Mouse (Mus musculus) kidney, postnatal 14 days (tissue): ENCODE data around the gene Akt3.
A peak's percentile ranks its signal among the peaks of the same experiment; 100 is the strongest.

ENCODE experiments used
- DNase-seq: peaks from one replicate; pipeline ENCODE4 v3.0.0; 2022; ENCODE audit warnings: mixed read lengths

Akt3 gene

DNA sequence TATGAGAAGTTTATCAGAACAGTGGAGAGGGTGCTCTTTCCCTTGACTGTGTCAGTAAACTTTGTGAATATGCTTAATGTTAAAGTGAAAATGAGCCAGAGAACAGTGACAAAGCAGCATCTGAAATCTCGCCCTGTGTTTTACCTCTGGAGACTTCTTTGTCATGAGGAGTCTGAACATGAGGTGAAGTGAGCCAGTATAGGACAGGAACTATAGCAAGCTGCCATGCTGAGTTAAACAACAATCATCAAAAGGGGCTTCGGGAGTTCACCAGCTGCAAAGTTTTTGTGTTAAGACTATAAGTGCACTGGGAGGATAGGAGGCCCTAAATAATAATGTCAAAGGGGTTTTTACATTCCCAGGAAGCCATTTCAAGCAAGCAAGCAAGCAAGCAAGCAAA lies 71.3 kb downstream of the Akt3 start:
- DNase-seq, result no peak

DNA sequence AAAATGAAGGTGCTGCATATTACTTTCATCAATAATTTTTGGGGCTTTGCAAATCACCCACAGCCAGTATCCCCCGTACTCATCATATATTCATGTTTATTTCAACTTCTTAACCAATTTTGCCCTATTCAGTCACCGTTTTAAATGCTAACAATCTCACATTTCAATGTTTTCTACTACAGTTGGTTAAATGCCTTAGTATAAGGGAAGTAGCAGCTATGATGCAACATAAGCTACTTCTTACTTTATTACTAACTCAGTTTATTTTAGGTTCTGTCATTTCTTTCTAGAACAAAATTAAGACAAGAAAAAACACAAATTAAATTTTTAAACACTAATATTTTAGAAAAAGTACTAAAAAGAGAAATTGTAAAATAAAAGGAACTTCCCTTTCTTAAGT lies 78.4 kb downstream of the Akt3 start:
- DNase-seq, result no peak

DNA sequence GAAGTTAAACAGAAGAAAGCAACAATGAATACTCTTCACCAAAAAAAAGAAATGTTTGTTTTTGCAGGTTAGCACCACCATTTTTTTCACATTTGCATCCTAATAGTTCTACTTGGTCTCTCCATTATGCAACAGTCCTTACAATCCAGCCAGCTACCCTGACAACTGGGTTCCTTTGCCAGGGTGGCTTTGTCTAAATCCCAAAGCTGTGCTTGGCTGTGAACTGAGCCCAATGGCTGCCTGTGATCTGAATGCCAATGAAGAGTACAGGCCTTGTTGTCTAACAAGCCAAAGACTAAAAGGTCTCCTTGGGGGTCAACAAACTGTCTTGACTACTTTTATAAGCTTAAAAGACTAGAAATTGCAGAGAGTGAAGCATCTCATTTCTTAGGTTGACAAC lies 82.6 kb downstream of the Akt3 start:
- DNase-seq, result no peak

DNA sequence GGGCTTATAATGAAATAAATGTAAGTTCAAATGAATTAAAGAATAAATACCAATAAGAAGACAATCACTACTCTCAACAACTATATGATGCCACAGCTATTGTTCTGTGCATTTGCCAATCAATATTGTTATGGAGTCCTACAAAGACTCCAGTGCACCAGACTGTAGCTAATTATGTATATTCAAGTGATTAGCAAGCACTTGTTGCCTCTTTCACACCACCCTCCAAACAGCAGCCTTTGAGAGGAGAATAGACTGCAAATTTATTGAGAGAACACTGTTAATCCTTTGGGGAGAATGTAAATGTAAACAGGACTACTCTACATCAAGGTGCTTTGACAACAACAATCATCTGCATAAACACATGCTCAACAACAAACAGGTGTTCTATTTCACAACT lies 86.7 kb downstream of the Akt3 start:
- DNase-seq, result no peak

DNA sequence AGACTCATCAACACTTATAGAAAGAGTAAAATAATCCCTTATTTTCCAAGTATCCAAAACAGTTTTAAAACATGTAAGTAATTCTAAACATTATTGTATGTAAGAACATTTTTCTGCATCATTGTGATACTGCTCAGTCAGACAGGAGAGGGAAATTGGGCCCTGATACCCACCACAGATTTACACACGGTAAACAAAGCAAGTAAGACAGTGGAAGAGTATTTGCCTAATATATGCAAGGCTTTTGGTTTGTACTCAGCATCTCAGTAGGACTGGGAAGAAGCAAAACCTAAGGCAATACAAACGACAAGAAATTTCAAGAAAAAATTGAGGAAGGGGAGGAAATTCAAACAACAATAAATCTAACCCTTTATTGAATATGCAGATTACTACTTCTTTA lies 92.2 kb downstream of the Akt3 start:
- no peak for DNase-seq

DNA sequence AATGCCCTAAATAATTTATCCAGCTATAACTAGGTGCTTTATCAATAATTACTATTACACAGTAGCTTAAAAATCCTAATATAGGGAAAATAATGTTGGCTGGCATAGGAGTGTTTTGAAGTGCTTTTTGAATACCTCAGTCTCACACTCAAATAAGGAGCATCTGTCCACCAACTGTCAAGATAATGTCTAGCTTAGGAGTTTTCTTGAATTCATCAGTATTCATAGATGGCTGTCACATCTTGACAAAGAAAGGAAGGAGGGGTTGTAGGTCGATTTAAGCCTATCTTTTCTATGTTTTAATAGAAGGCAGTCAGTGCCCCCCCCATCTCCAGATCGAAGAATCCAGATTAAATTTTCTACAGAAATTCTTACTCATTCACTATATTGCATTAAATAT lies 92.7 kb downstream of the Akt3 start:
- no peak for DNase-seq

DNA sequence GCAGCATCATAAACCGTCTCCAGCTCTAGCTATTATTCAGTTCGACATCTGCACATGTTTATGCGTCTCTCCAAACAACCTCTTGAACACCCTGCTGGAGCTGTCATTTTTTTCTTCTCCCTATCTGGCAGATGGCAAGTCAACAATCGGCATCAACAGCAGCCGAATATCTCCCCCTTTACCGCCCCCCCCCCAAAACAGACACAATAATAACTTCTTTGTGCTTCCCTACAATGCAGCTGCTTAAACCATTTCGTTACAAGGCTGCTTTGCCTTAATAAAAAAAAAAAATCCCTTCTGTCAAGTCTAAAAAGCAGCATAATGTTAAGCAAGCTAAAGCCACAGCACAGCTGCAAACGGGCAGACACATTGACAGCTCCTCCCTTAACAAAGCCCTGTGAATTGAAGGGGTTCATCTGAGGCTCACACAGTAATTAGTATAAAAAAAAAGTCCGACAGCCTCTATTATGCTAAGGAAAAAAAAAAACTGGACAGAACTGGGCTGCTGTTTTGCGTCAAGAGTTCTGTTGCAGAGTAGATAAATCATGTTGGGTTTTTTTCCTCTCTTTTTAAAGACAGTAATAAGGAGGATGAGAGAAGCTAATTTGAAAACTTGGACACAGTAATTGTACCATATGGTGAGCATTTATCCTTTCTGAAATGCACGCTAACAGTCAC lies 107.5 kb downstream of the Akt3 start:
- peak; percentile 18 for DNase-seq

DNA sequence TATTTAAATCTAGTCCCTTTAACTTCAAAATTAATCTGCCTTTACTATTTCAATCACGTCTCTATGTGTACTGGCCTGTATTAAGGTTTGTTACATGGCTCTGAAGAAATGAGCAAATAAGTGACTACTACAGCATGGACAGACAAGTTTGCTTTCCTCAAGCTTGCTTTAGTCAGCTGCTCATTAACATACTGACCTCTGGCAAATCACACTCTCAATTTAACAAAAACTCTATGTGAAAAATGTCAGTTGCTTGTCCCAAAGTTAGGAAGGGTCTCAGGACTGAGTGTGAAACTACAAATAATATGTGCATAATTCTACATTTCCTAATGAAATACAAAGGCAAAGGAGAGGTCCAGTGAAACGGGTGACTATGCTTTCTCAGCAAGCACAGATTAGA lies 109.3 kb downstream of the Akt3 start:
- no peak for DNase-seq

DNA sequence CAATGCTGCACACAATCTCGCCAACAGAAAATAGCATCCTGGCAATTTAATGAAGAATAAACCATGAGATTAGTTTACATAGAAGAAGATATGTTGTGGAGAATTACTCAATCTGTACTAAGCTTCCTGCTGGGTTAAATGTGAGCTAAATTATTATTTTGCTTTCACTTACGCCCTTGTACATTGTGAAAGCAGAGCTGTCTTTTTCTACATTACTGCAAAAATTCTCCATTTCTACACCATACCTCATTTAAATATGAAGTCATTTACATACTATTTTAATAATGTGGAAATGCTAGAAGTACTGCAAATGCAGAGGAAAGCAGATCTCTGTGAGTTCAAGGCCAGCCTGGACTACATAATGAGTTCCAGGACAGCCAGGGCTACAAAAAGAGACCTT lies 116.5 kb downstream of the Akt3 start:
- no peak for DNase-seq

DNA sequence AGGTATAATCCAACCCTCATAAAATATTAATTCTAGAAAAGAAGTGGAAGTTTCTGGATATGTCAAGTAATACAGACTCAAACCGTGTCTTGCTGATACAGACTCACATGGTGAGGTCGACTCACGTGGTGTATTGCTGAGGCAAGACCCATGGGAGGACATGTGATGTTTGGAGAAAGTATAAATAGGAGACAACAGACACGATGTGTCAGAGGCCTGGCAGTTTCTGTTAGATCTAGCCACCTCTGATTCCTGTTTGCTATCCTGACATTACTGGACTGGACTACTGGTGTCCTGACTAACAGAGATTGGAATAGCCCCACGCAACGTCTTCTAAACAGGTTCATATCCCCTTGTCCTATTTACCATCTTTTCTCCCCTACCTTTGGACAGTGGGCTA lies 118.4 kb downstream of the Akt3 start:
- DNase-seq, result no peak

DNA sequence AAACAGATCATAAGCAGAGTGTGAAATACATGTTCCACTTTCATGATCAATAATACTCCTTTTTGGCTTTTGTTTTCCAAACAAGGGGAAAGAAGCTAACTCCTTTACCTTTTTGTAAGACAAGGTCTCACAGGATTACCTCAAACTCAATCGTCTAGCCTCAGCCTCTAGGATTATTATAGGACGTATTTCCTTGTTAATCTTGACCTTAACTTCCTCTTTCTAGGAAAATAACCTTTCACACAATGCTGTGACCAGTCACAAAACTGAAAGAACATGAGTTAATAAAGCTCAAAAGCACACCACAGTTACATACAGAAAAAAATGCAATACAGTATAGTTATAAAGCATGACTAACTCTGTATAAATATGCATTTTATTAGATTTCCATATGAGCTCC lies 126.5 kb downstream of the Akt3 start:
- no peak for DNase-seq

DNA sequence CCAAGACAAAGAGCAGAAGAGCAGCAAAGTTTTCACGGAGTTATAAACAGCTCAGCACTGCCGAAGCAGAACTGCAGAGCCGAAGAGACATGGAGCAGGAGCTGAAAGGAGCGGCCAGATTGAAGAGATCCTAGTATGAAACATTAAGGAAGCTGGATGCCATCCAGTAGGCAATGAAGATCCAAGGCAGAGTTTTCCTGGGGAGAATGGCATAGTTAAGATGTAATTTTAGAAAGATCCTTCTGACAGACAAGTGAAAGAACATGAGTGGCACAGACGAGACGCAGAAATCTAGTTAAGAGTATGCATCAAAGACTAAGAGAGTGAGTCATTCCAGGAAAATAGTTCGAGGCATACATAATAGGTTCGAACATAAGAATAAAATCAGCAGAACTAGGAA lies 131.3 kb downstream of the Akt3 start:
- DNase-seq, result no peak

DNA sequence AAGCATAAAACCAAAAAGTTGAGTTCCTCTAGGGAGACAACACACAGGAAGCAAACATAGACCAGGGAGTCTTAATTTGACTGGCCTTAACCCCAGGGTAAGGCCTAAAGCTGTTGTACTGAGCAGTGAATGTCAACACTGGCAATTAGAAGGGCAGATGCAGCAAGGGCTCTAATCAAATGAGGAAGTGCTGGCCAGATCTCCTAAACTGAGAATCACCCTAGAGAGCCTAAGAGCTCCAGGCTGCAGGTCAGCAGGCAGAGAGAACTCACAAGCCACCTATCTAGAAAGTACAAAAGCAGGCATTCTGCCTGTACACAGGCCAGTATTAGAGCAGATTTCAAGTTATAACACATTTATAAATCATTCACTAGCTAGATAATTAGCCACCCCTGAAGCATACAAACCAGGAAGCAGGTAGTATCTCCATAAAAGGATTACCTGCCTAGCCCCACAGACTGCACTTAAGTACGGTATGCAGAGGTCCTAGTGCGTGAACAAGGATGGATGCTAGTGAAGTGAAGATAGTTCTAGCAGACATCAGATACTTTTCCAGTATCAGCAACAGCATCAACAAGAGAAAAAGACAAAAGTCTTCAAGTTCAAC lies 147.2 kb downstream of the Akt3 start:
- no peak for DNase-seq

DNA sequence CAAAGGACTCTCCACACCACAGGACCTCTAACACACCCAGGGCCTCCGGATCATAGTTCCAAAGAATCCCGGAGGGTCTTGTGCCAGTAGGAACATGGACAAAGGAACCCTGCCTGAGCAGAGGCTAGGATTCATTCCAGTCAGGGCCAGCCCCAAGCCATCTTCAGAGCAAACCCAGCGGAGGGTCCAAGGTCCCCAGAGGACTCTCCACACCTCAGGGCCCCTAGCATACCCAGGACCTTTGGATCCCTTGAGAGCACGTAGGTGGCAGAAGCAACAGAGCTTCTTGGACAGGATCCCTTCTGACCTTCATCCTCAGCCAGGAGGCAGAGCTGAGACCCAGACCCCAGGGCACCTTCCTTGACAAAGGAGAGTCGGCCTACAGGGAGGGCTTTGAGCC lies 167.5 kb downstream of the Akt3 start:
- no peak for DNase-seq

DNA sequence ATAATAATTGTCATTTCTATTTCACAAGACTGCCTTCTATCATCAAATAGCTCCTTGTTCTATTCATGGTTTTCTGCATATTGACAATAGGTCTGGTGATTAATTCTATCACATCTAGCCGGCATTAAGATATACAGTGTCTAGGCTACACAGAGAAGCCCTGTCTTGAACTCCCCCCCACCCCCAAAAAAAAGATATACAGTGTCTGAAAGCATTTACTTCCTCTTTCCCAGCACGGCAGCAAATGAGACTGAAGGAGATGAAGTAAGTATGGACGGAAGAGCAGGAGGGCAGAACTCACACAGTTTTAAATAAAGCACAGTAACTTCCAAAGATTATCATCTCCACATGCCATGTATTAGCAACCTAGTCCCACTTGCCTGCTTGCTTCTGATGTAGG lies 168.5 kb downstream of the Akt3 start:
- DNase-seq, result no peak

DNA sequence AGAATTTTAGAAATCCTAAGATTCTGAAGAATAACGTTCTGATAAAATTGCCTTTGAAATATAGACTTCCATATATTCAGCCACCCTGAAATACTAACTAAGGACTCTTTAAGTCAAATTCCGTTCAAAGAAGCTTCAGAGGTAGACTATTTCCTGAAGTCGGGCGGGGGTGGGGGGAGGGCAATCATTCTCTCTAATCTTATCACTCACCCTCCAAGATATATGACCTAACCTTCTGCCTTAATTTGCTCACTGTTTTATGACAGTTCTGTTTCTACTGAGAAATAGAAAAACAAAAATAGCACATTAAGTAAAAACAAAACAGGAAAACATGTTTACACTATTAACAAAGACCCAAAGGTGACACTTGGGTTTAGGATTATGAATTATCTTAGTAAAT lies 169.0 kb downstream of the Akt3 start:
- no peak for DNase-seq

DNA sequence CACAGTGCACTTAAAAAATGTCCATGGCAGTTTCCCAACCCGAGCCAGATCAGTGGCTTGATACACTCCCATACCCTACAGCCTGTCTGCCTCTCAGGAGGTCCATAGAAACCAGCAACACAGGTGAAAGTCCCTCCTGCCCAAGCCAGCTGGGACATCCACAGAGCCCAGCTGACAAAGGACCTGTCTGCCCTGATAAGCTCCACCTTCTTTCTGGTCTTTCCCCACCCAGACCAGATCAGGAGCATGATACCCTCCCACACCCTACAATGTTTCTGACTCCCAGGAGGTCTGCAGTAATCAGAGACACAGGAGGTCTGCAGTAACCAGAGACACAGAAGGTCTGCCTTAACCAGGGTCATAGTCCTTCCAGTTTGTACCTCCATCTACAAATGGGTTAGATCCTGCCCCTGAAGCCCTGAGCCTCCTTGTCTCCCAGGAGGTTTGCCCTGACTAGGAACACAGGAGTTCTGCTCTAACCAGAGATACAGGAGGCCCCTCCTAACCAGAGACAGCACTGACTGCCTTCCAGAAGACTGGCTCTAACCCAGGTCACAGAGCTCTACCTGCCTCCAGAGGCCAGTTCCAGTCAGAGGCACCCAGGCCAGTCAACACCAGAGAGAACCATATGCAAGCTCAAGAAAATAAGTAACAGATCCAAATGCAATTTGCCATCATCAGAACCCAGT lies 175.9 kb downstream of the Akt3 start:
- no peak for DNase-seq

DNA sequence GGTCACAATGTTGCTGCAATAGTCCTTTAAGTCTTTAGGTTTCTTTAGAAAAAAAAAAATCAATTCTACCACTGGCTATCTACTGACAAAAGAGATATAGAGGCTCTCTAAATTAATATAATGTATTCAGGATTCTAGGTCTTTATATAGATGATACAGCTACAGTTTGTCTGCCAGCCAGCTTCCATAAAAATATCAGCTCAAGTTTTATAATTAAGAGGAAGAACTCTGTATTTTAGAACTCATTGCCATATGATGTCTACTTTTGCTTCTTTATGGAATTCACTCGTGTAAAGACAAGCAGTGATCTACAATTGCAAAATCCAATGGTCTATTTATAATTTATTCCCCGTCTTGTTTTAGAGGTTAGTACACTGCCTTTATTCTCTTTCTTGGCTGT lies 188.8 kb downstream of the Akt3 start:
- DNase-seq, result no peak

DNA sequence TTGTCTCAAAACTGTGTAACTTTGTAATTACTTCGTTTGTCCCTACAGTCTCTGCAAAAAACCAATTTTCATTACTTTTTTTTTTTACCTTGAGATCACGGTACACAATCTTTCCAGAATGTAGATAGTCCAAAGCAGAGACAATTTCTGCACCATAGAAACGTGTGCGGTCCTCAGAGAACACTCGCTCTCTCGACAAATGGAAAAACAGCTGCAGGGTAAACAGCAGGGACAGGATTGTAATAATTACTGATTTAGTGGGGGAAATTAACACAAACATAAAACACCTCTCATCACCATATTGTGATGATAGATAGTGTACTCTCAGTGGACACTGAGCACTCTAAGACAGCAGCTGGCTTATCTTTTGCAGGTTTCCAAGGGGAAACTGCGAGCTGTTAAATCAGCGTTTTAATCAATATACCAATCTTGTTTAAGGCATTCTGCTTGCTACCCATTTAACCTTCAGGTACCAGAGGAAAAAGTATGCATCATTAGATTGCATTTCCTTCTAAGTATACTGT lies 190.8 kb downstream of the Akt3 start:
- no peak for DNase-seq

DNA sequence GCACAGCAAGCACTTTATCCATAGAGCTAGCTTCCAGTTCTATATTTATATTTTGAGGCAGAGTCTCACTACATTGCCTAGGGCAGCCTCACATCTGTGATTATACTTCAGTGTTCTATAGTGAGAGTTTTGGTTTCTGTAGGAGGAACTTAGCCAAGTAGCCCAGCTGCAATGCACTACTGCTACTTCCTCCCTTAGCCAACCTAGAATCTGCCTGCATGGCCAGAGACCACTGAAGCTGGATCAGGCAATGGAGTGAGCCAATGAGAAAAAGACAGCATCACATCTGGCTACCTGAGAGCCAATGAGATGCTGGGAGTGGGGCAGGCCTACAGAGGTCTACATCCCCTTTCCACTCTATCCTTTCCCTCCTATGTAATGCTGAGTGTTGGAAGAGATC lies 192.3 kb downstream of the Akt3 start:
- DNase-seq, result no peak

DNA sequence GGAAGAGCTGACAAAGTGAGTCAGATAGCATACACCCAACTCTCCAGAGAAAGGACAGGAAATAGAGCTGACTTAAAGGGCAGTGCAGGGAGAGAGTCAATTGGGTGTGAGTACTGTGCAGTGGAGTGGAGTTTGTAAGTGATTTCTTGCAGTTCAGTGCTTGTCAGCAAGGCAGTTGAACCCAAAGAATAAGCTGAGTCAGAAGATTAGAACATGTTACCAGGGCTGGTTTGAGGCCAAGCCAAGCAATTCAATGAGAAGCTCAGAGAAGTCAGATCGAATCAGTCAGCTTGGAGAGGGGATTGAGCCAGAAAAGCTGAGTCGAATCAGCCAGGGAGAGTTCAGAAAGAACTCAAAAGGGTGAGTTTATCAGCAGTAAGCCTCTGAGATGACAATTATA lies 196.2 kb downstream of the Akt3 start:
- no peak for DNase-seq

DNA sequence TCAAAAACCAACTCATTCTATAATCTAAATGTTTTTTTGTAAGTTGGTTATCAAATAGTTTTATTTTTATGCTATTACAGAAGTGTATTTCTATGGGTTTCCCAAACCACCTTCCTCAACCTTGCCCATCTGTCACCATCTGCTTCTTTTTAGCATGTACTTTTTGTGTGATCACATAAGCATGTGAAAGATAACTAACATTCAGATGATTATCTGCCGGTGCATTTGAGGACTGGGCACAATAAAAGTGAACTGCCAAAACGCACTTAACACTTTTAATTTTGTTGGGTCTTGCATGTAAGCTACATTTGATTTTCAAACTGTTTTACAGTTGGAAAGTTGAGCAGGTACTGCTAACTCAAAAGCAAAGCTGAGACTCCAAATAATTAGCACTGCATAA lies 203.1 kb downstream of the Akt3 start:
- no peak for DNase-seq

DNA sequence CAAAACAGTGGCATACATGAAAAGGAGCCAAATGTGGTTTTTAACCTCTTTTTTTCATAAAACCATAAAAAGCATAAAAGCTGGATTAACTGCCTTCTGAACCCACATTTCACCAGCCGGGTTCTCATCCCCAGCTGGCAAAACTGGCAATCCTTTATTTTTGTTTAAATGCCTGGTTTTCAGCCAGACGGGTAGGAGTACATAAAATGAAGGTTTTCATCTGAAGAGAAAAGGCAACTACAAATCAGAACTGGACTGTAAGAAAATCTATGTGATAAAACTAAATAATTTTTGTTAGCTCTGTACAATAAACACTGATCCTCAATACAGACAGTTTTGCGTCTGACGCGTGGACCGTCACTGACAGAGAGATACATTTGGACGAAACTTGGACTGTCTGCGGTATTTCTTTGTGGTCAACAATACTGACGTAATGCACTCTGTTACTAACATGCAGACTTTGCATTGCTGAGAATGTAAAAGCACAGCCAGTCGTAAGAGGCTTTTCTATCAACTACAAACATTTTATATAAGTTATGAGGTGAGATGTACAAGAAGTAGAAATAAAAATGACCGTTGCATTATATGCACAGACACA lies 206.5 kb downstream of the Akt3 start:
- no peak for DNase-seq

DNA sequence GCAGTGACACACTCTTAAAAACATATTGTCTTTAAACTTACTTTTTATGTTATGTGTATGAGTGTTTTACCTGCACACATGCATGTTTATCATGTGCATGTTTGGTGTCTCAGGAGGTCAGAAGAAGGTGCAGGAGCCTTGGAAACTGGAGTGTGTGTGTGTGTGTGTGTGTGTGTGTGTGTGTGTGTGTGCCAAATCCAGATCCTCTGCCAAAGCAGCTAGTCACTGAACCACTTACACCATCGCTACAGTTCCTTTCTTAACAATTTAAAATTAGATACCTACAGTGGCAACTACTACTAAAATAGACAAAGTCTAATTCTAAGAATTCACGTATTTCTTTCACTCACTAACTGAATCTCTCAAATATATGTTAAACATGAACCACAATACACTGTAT lies 209.2 kb downstream of the Akt3 start:
- no peak for DNase-seq
